Mouse (Mus musculus): ENCODE results near the gene Ahnak. TPM values are rescaled to one million over a fixed set of nuclear protein-coding genes. Genes with fewer than 3 reads are reported as not detected.
A peak's percentile ranks its signal among the peaks of the same experiment; 100 is the strongest.
"Not testable (repeated sequence)": the region's sequence is repeated elsewhere in the genome, so short reads cannot be mapped to it uniquely, and the experiment has no call there.

Gene Ahnak
- total RNA-seq, 1 experiment from 2014 or later, result 193 TPM

DNA sequence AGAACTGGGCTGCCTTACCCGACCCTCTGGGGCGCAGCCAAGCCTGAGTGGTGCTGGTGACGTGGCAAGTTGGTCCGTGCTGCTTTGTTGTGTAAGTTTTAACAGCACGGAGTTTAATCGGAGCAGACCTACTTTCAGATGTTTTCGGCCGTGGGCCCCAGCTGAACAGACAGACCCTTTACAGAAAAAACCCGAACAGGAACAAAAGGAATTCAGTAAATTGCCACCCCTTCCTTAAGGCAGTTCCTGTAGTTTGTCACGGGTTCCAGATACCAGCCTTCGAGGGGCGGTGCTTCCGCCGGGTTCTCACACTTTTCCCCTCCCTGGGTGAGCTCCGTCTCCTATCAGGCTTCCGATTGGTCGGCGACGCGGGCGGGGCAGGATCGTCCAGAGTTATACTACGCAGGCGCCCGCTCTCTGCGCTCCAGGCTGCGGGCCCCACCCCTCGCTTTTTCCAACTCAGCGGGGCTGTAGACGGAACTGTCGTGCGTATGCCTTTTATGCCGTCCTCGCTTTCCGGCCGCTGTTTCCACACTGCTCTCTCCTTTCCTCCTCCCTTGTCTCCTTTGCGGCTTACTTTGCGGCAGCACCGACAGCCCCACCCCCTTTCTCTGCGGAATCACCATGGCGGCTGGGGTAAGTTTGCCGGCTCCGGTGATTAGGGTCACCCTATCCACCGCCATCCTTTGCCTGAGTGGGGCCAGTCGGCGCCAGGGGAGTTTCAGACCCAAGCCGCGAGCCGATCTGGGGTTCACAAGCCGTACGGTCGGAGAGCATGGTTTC is 22.3 kb upstream of the Ahnak start, which contains the start of gene Eef1g:
Eef1g (plus strand) TSS at position 452 of the 783 bp plus-strand sequence.
- peak; percentile 93 for ATAC-seq (ENCODE audit: extremely low read depth, insufficient number of reproducible peaks, low FRiP score, poor library complexity, severe bottlenecking)

DNA sequence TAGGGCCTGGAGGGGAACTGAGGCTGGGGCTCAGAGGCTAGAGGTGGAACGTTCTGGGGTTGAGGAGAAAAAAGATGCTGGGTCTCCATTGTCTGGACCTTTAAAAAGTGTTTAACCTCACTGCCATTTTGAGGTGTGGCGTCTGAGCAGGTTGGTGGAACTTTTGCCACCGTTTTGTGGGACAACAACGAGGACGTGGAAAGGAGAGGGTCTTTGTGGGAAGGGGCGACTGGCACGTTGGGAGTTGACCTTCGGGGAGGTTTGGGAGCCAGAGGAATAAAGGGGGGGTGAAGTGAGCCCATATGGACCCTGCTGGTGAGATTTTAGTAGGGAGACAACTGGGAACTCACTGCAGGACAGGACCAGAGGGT is 21.7 kb upstream of the Ahnak start:
- ATAC-seq (ENCODE audit: extremely low read depth, insufficient number of reproducible peaks, low FRiP score, poor library complexity, severe bottlenecking), result no peak

GRCm38 (mm10) chr19:8967893-8968292 is 21.2 kb upstream of the Ahnak start:
- ATAC-seq (ENCODE audit: extremely low read depth, insufficient number of reproducible peaks, low FRiP score, poor library complexity, severe bottlenecking), result no peak

- not testable (repeated sequence) for ATAC-seq (ENCODE audit: extremely low read depth, insufficient number of reproducible peaks, low FRiP score, poor library complexity, severe bottlenecking)
Observed at GRCm38 (mm10) chr19:8972491-8972890, 16.6 kb upstream of the Ahnak start.

- no peak for ATAC-seq (ENCODE audit: extremely low read depth, insufficient number of reproducible peaks, low FRiP score, poor library complexity, severe bottlenecking)
Observed at GRCm38 (mm10) chr19:8974638-8975037, 14.4 kb upstream of the Ahnak start.

GRCm38 (mm10) chr19:8975491-8975890 is 13.6 kb upstream of the Ahnak start:
- ATAC-seq (ENCODE audit: extremely low read depth, insufficient number of reproducible peaks, low FRiP score, poor library complexity, severe bottlenecking), result no peak

DNA sequence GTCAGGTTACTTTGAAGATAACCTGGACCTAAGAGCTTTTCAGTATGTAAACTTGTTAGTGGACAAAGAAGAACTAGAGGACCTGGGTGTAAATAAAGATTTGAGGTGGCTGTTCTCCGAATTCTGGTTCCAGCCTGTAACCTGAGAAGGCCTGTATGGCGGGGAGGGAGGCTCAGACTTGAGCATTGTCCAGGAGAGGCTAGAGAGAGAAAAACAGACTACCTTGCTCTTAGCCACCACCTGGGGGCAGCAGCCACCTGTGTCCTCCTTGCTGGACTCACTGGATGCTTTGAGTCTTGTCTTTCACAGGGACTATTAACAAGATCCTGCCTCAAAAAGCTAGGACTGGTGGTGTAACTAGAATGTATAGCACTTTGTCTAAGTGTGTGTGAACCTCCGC is 12.5 kb upstream of the Ahnak start:
- peak; percentile 71 for ATAC-seq (ENCODE audit: extremely low read depth, insufficient number of reproducible peaks, low FRiP score, poor library complexity, severe bottlenecking)

GRCm38 (mm10) chr19:8980771-8981170 is 8.3 kb upstream of the Ahnak start:
- peak; percentile 43 for ATAC-seq (ENCODE audit: extremely low read depth, insufficient number of reproducible peaks, low FRiP score, poor library complexity, severe bottlenecking)

DNA sequence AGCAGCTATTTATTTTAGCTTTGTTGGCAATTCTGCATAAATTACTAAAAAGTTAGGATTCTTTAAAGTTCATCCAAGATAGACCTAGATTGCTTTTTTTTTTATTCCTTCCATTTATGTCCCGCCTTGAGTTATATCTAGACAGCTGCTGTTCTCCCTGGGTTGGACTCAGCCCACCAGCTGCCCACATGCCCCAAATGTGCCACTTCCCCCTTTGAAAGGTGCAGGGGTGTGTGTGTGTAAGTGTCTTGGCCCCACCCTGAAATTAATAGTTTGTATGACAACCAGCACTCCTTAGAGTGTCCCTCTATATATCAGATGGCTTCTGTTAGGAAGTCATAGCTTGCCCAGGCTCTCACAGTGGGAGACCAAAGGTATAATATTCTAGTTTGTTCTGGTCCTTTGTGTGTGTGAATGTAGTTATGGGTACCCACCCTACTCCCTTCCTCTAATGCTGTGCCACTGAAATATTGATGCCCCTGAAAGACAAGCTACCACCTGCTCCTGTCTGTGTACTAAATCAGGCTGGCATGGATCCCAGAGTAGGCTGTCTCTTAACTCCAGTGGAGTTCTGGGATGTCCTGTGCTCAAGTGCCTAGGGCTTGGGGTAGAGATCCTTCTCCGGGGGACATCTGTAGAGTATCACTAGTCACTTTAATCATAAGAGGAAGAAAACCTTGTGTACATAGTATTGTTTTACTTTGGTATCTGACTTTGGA is 7.5 kb upstream of the Ahnak start:
- ATAC-seq (ENCODE audit: extremely low read depth, insufficient number of reproducible peaks, low FRiP score, poor library complexity, severe bottlenecking), result no peak

DNA sequence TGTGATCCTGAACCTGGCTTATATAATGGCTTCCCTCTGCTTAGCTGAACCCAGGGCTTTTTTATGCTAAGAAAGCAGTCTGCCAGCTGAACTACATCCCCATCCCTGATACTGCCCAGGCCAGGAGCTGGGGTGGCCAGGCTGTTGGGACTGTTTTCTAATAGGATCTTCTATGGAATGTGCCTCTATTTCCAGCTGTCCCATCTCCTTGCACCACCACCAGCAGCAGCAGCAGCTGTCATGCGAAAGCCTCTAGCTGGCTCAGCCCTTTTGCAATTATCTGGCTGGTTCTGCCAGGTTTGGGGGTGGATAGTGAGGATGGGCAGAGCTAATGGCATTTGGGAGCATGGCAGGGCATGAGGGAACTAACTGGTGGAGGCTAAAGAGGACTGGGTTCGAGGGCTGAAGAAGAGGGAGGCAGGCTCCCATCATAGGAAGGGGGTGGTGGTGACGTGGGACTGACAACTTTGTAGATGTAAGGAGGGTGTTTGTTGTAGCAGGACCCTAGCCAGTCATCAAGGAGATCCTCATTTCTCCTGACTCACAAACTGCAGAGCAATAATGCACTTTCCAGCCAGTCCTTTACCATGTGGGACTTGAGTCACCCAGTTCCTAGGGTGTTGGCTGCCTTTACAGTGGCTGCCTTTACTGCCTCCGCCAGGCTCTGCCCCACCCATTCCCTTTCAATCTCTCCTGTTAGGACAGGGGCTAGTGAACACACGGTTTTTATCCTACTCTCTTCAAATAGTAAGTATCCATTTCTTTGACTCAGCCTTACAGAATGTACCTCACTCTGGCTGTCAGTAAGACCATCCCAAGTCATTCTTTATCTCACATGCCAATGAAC is 6.6 kb upstream of the Ahnak start:
- ATAC-seq (ENCODE audit: extremely low read depth, insufficient number of reproducible peaks, low FRiP score, poor library complexity, severe bottlenecking), result no peak

GRCm38 (mm10) chr19:8983150-8983650 is 5.9 kb upstream of the Ahnak start:
- no peak for ATAC-seq (ENCODE audit: extremely low read depth, insufficient number of reproducible peaks, low FRiP score, poor library complexity, severe bottlenecking)

DNA sequence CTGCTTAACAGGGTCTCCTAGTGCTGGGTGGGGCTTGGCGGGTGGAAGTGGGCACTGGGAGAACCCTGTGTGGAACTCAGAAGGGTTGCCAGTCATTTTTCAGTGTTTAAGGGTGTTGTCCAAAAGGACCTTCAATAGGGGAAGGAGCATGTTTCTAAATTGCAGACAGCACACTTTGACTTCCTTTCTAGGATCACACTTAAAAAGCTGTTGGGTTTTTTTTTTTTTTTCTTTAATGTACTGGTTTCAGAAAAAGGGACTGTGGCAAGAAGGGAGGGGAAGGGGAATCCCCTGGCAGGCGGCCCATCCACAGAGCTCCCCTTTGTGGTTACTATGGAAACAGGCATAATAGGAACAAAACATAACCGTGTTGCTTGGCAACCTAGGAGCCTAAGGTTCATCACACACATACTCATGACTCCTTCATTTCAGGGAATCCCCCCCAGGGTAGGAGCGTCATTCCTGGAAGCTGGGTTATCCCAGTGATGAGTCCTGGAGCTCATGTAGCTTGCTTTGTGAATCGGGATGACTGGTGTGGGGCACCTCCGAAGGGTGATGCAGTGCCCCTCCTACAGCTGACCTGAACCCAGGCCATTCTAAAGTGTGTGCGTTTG is 4.7 kb upstream of the Ahnak start:
- ATAC-seq (ENCODE audit: extremely low read depth, insufficient number of reproducible peaks, low FRiP score, poor library complexity, severe bottlenecking), result peak; percentile 82

DNA sequence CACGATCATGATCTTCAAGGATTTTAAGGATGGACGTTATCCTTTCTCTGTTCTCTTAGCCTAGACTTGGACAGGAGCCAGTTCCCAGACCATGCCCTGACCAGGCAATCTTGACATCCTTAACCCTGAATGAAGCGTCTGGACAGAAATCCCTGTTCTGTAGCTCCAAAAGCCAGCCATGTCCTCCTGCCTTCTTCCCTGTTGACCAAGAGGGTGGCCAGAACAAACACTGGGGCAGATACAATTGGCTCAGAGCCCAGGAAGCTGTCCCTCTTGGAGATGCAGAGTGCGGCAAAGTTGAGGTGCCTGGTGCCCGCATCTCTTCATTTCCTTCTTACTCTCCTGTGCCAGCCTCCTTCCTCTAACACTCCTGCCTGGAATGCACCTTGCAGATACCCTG is 3.2 kb upstream of the Ahnak start:
- no peak for ATAC-seq (ENCODE audit: extremely low read depth, insufficient number of reproducible peaks, low FRiP score, poor library complexity, severe bottlenecking)

- ATAC-seq (ENCODE audit: extremely low read depth, insufficient number of reproducible peaks, low FRiP score, poor library complexity, severe bottlenecking), result no peak
Observed at GRCm38 (mm10) chr19:8987816-8988215, 1.3 kb upstream of the Ahnak start.

GRCm38 (mm10) chr19:8988346-8989065 is 578 bp upstream of the Ahnak start:
- no peak for ATAC-seq (ENCODE audit: extremely low read depth, insufficient number of reproducible peaks, low FRiP score, poor library complexity, severe bottlenecking)

DNA sequence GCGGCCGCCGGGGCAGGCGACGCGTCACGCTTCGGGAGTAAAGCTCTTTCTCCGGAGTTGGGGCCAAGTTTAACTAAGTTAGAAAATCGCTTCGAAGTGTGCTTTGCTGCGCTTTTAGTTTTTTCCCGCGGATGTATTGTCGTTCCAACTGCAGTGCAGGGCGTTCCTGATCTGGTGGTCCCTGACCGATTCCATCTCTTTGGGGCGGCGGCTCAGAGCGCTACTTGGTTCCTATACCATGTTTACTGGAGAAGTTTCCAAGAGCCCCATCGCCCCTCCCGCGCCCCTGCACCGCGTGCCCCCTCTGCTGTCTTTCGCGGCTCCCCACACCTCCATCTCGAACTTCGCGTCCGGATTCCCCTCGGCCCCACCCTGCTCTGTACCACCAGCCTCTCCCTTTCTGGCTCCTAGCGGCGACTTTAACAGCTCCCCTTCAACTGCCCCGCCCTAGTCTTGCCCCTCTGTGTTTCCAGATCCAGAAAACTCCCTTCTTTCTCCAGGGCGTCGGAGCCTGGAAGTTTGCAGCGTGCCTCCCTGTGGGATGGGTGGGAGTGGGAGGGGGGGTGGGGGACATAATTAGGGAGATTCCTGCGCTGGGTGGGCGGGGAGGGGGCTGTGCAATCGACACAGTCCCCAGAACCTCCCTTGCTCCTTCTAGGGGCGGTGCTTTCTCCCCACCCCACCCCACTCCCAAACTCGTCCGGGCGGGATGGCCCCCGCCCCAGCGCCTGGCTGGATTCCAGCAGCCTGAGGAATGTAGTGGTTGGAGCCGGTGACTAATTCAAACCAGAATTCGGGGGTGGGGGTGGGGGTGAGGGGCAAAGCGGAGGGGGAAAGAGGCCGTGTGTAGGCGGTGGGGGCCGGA is 715 bp downstream of the Ahnak start:
- ATAC-seq (ENCODE audit: extremely low read depth, insufficient number of reproducible peaks, low FRiP score, poor library complexity, severe bottlenecking), result peak; percentile 42; the same call in 1 of the 2 replicates

DNA sequence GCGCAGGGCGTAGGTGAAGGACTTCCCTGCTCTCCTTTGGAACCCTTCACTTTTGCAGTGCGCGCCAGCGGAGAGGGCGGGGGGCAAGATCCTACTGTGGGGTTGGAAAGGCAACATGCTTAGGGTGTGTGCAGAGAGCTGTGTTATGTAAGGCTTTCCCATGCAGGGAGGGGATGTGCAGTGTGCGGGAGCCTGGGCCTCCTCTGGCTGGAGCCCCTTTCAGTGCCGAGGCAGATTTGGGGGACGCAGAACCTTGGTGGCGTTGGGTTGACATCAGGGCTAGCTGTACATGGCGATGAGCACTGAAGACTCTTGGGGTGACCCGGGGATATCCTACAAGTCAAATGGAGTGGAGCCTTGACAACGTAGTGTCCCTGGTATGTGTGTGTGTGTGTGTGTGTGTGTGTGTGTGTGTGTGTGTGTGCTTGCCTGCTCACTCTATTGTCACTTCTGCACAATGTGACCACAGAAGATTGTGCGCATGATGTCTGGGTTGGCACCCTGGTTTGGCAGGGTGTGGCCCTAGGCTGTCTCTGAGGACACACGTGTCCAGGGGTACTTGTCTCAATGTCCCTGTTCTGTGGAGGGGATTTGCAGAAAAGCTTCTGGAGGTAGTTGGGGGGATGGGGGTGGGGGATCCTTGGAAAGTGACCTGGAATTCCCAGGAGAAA is 1.5 kb downstream of the Ahnak start:
- ATAC-seq (ENCODE audit: extremely low read depth, insufficient number of reproducible peaks, low FRiP score, poor library complexity, severe bottlenecking), result no peak

Data from neutrophil, adult 5-6 weeks (primary cell).